Mouse (Mus musculus): ENCODE data around the gene Ccz1. TPM values are rescaled to one million over a fixed set of nuclear protein-coding genes. Genes with fewer than 3 reads are reported as not detected.
A peak's percentile ranks its signal among the peaks of the same experiment; 100 is the strongest.
"Not testable (repeated sequence)": the region's sequence is repeated elsewhere in the genome, so short reads cannot be mapped to it uniquely, and the experiment has no call there.

Ccz1 gene
- polyA plus RNA-seq, 1 experiment from 2014 or later = 97.2 TPM

GRCm38 (mm10) chr5:144039886-144040285 lies 25.2 kb upstream of the Ccz1 start:
- no peaks in the 10 kb centered on the region for H3K27me3 ChIP-seq (replicated peaks; ENCODE audit: control insufficient read depth, insufficient read depth, low read length)
- H3K9me3 ChIP-seq (ENCODE audit: control insufficient read depth, low read length) = no peaks in the 10 kb centered on the region
- H3K9ac ChIP-seq (replicated peaks; ENCODE audit: low read depth, low read length) = no peak overlapping the region
- no peak overlapping the region for H3K4me2 ChIP-seq (ENCODE audit: low read length)
- no peak overlapping the region for H3K27ac ChIP-seq (ENCODE audit: low read length)
- H3K36me3 ChIP-seq (ENCODE audit: control insufficient read depth, insufficient read depth) = no peaks in the 10 kb centered on the region
- WGBS = 88% methylated on average over 5 of the region's 5 CpGs
- no peak overlapping the region for H3K4me3 ChIP-seq (replicated peaks; ENCODE audit: low read length)
- no peaks in the 10 kb centered on the region for H3K4me1 ChIP-seq (replicated peaks; ENCODE audit: control insufficient read depth, insufficient read depth, low read length)
- ATAC-seq = no peak

DNA sequence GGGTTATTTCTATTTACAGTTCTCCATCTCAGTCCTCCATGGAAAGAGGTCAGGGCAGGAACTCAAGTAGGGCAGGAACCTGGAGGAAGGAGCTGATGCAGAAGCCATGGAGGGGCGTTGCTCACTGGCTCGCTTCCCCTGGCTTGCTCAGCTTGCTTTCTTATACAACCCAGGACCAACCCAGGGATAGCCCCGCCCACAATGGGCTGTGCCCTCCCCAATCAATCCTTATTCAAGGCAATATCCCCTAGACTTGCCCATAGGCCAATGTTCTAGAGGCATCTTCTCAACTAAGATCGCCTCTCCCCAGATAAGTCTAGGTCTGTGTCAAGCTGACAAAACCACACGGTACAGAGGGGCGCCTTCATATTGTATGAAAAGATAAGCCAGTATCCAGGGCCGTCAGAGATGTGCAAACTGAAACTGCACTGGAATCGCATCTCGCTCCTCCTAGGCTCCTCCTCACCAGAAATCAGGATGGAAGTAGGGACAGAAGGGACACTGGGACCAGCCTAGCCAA lies 24.5 kb upstream of the Ccz1 start:
- Histone ChIP-seq H3K9ac (replicated peaks; ENCODE audit: low read depth, low read length) (no peak overlapping the region), H3K27me3 (replicated peaks; ENCODE audit: control insufficient read depth, insufficient read depth, low read length) (no peaks in the 10 kb centered on the region), H3K9me3 (ENCODE audit: control insufficient read depth, low read length) (no peaks in the 10 kb centered on the region), H3K4me1 (replicated peaks; ENCODE audit: control insufficient read depth, insufficient read depth, low read length) (no peaks in the 10 kb centered on the region), H3K4me2 (ENCODE audit: low read length) (no peak overlapping the region), H3K36me3 (ENCODE audit: control insufficient read depth, insufficient read depth) (no peaks in the 10 kb centered on the region), H3K27ac (ENCODE audit: low read length) (no peak overlapping the region), H3K4me3 (replicated peaks; ENCODE audit: low read length) (no peak overlapping the region)
- no peak for ATAC-seq
- WGBS = 79% methylated on average over 9 of the region's 9 CpGs

DNA sequence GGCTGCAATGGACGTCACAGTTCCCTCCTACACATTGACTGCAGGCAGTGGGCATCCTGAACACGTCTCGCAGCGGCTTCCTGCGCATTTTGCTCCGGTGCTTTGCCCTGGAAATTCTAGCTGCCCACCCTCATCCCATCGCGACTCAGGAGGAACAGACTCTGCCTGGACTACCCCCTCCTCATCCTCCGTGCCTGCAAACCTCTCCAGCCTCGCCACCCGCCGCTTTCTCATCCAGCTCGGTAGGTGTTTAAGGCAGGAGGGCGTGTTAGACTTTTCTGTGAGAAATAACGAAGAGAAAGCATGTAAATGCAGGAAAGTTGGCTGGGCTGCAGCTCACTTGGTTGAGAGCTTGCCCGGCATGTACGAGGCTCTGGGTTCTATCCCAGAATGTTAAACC lies 22.3 kb upstream of the Ccz1 start:
- 49% methylated on average over 17 of the region's 17 CpGs for WGBS
- Histone ChIP-seq H3K27me3 (replicated peaks; ENCODE audit: control insufficient read depth, insufficient read depth, low read length) (no peaks in the 10 kb centered on the region), H3K9ac (replicated peaks; ENCODE audit: low read depth, low read length) (no peak overlapping the region), H3K4me3 (replicated peaks; ENCODE audit: low read length) (no peak overlapping the region), H3K27ac (ENCODE audit: low read length) (no peak overlapping the region), H3K36me3 (ENCODE audit: control insufficient read depth, insufficient read depth) (no peaks in the 10 kb centered on the region), H3K4me2 (ENCODE audit: low read length) (no peak overlapping the region), H3K9me3 (ENCODE audit: control insufficient read depth, low read length) (no peaks in the 10 kb centered on the region), H3K4me1 (replicated peaks; ENCODE audit: control insufficient read depth, insufficient read depth, low read length) (no peaks in the 10 kb centered on the region)
- no peak for ATAC-seq

DNA sequence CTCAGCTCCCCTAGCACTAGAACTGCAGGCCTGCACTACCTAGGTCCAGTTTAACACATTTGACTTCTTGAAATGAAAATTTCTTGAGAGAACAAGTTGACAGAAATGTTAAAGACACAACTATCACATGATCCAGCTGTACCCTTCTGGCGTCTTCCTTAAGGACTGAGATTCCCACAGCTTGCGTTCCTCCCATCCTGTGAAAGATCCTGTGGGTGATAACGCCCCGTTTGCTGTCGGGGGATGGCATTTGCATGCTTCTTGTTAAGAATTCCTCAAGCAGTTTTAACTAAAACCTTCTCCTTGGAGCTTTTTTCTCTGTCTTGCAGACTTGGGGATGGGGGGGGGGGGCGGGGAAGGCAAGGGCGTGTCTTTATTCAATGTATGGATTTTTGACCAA lies 19.9 kb upstream of the Ccz1 start:
- H3K9me3 ChIP-seq (ENCODE audit: control insufficient read depth, low read length) = no peaks in the 10 kb centered on the region
- ATAC-seq = no peak
- WGBS = 75% methylated on average over 7 of the region's 7 CpGs
- H3K4me1 ChIP-seq (replicated peaks; ENCODE audit: control insufficient read depth, insufficient read depth, low read length) = no peaks in the 10 kb centered on the region
- H3K4me3 ChIP-seq (replicated peaks; ENCODE audit: low read length) = no peak overlapping the region
- H3K9ac ChIP-seq (replicated peaks; ENCODE audit: low read depth, low read length) = no peak overlapping the region
- H3K27me3 ChIP-seq (replicated peaks; ENCODE audit: control insufficient read depth, insufficient read depth, low read length) = no peaks in the 10 kb centered on the region
- H3K27ac ChIP-seq (ENCODE audit: low read length) = no peak overlapping the region
- H3K4me2 ChIP-seq (ENCODE audit: low read length) = no peak overlapping the region
- H3K36me3 ChIP-seq (ENCODE audit: control insufficient read depth, insufficient read depth) = no peaks in the 10 kb centered on the region

- no peaks in the 10 kb centered on the region for H3K9me3 ChIP-seq (ENCODE audit: control insufficient read depth, low read length)
- no peak for ATAC-seq
- H3K27me3 ChIP-seq (replicated peaks; ENCODE audit: control insufficient read depth, insufficient read depth, low read length) = no peaks in the 10 kb centered on the region
Measured at GRCm38 (mm10) chr5:144032491-144032890, 17.8 kb upstream of the Ccz1 start.

GRCm38 (mm10) chr5:144026620-144027263 lies 12.1 kb upstream of the Ccz1 start, which contains the start of gene Ocm:
Gene Ocm (minus strand): TSS chr5:144026670.
- no peak for ATAC-seq
- 81% methylated on average over 11 of the region's 11 CpGs for WGBS

More at GRCm38 (mm10) chr5:144032491-144032890, 17.8 kb upstream of the Ccz1 start:
- 93% methylated on average over 7 of the region's 7 CpGs for WGBS
- no peak overlapping the region for H3K4me3 ChIP-seq (replicated peaks; ENCODE audit: low read length)
- H3K4me1 ChIP-seq (replicated peaks; ENCODE audit: control insufficient read depth, insufficient read depth, low read length) = no peaks in the 10 kb centered on the region
- no peak overlapping the region for H3K9ac ChIP-seq (replicated peaks; ENCODE audit: low read depth, low read length)
- H3K27ac ChIP-seq (ENCODE audit: low read length) = no peak overlapping the region
- H3K36me3 ChIP-seq (ENCODE audit: control insufficient read depth, insufficient read depth) = no peaks in the 10 kb centered on the region
- H3K4me2 ChIP-seq (ENCODE audit: low read length) = no peak overlapping the region

GRCm38 (mm10) chr5:144015845-144016244 lies 1.2 kb upstream of the Ccz1 start:
- no peak overlapping the region for H3K27ac ChIP-seq (ENCODE audit: low read length)
- no peak overlapping the region for H3K9ac ChIP-seq (replicated peaks; ENCODE audit: low read depth, low read length)
- H3K4me1 ChIP-seq (replicated peaks; ENCODE audit: control insufficient read depth, insufficient read depth, low read length) = peaks cover 3% of the 10 kb centered on the region; the same call in 1 of the 2 replicates
- H3K9me3 ChIP-seq (ENCODE audit: control insufficient read depth, low read length) = no peaks in the 10 kb centered on the region
- H3K27me3 ChIP-seq (replicated peaks; ENCODE audit: control insufficient read depth, insufficient read depth, low read length) = no peaks in the 10 kb centered on the region
- no peak for ATAC-seq
- H3K36me3 ChIP-seq (ENCODE audit: control insufficient read depth, insufficient read depth) = peaks cover 13% of the 10 kb centered on the region
- no peak overlapping the region for H3K4me3 ChIP-seq (replicated peaks; ENCODE audit: low read length)
- 92% methylated on average over 9 of the region's 9 CpGs for WGBS
- no peak overlapping the region for H3K4me2 ChIP-seq (ENCODE audit: low read length)

More at GRCm38 (mm10) chr5:144026620-144027263, 12.1 kb upstream of the Ccz1 start, which contains the start of gene Ocm:
- Histone ChIP-seq H3K9ac (replicated peaks; ENCODE audit: low read depth, low read length) (no peak within 1 kb of the TSS), H3K9me3 (ENCODE audit: control insufficient read depth, low read length) (no peaks in the 10 kb centered on the region), H3K27ac (ENCODE audit: low read length) (no peak within 1 kb of the TSS), H3K4me2 (ENCODE audit: low read length) (no peak within 1 kb of the TSS), H3K4me3 (replicated peaks; ENCODE audit: low read length) (no peak within 1 kb of the TSS), H3K27me3 (replicated peaks; ENCODE audit: control insufficient read depth, insufficient read depth, low read length) (no peaks in the 10 kb centered on the region), H3K36me3 (ENCODE audit: control insufficient read depth, insufficient read depth) (no peaks in the 10 kb centered on the region), H3K4me1 (replicated peaks; ENCODE audit: control insufficient read depth, insufficient read depth, low read length) (no peaks in the 10 kb centered on the region)

GRCm38 (mm10) chr5:144015312-144015650 lies 604 bp upstream of the Ccz1 start:
- 80% methylated on average over 3 of the region's 3 CpGs for WGBS
- Histone ChIP-seq H3K4me2 (ENCODE audit: low read length) (peak overlapping the region; percentile 46), H3K27me3 (replicated peaks; ENCODE audit: control insufficient read depth, insufficient read depth, low read length) (no peaks in the 10 kb centered on the region), H3K9ac (replicated peaks; ENCODE audit: low read depth, low read length) (no peak overlapping the region), H3K9me3 (ENCODE audit: control insufficient read depth, low read length) (no peaks in the 10 kb centered on the region), H3K4me3 (replicated peaks; ENCODE audit: low read length) (peak overlapping the region; percentile 90), H3K4me1 (replicated peaks; ENCODE audit: control insufficient read depth, insufficient read depth, low read length) (peaks cover 3% of the 10 kb centered on the region; the same call in 1 of the 2 replicates), H3K36me3 (ENCODE audit: control insufficient read depth, insufficient read depth) (peaks cover 18% of the 10 kb centered on the region), H3K27ac (ENCODE audit: low read length) (no peak overlapping the region)
- 0 out of 2 replicates have a peak, but pooled peaks have one; percentile 17 for ATAC-seq

GRCm38 (mm10) chr5:144013366-144014134 lies 1.1 kb downstream of the Ccz1 start:
- peak overlapping the region; percentile 90; the same call in 1 of the 2 replicates for H3K4me3 ChIP-seq (replicated peaks; ENCODE audit: low read length)
- not testable (repeated sequence) for H3K4me1 ChIP-seq (replicated peaks; ENCODE audit: control insufficient read depth, insufficient read depth, low read length); H3K9ac ChIP-seq (replicated peaks; ENCODE audit: low read depth, low read length); ATAC-seq; H3K27ac ChIP-seq (ENCODE audit: low read length); H3K9me3 ChIP-seq (ENCODE audit: control insufficient read depth, low read length); H3K27me3 ChIP-seq (replicated peaks; ENCODE audit: control insufficient read depth, insufficient read depth, low read length)
- H3K4me2 ChIP-seq (ENCODE audit: low read length) = peak overlapping the region; percentile 45
- peaks cover 24% of the 10 kb centered on the region for H3K36me3 ChIP-seq (ENCODE audit: control insufficient read depth, insufficient read depth)
- 67% methylated on average over 12 of the region's 13 CpGs for WGBS
